Mouse (Mus musculus): Measurements from ENCODE around the gene Pde10a.

The Pde10a gene

GRCm38 (mm10) chr17:8765987-8766576, 240.9 kb downstream of the Pde10a start:
- no peak for DNase-seq

- no peak for DNase-seq
These were observed 244.0 kb downstream of the Pde10a start for GRCm38 (mm10) chr17:8769155-8769554.

GRCm38 (mm10) chr17:8773391-8773790, 248.2 kb downstream of the Pde10a start:
- no peak for DNase-seq

DNA sequence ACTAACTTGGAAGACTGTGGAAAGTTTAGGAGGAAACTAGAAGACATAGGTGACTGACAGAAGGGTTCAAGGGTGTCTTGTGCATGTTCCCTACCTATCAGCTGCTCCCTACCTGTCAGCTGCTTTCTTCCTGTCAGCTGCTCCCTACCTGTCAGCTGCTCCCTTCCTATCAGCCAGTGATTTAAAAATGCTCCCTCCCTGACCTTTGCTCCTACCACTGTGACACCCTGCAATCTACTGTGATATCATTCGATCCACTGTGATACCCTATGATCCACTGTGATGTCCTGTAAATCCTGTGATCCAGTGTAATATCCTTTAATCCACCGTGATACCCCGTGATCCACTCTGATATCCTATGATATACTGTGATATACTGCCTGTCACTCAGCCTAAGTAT, 249.1 kb downstream of the Pde10a start:
- DNase-seq, result no peak

DNA sequence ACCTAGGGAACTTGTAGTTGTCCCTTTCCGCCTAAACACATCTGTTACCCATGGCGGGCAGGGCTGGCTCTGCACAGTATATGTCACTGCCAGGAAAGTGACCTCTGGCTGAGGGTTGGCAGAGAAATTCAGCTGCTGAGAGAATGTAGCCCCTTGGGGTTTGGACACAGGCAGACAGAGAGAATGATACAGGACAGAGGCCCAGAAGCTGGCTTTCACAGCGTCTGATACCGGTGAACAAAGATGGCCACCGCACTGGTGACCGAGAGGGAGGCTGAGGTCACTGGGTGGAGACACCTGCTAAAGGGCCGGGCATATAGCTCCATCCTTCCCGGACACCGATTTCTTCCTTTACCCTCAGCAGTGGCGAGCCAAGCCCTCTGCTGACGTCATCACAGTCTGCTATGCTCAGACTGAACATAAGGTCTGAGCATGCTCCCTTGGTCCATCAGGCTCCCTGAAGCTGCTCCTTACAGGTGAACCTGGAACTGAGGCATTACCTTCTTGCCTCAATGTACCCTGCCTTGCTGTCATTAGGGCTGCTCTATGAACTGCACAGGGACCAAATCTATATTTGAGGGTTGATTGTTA, 250.5 kb downstream of the Pde10a start:
- DNase-seq, result no peak

DNA sequence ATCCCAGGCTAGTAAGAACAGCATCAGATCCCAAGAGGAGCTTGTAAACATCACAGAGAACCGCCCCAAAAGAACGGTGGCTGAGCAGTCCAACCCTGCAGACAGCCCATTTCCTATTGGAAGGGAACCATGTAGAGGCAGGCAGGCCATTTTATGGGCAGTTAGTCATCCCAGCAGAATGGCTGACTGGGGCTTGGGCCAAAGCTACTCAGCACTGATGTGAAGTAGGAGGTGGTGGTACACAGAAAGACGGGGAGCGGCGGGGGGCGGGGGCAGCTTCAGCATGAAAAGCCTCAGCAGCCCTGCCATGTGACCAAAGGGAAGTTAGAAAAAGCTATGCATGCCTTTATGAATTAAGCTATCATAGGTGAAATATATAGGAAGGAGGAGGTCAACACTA, 252.5 kb downstream of the Pde10a start:
- no peak for DNase-seq

GRCm38 (mm10) chr17:8778839-8779238, 253.7 kb downstream of the Pde10a start:
- no peak for DNase-seq

DNA sequence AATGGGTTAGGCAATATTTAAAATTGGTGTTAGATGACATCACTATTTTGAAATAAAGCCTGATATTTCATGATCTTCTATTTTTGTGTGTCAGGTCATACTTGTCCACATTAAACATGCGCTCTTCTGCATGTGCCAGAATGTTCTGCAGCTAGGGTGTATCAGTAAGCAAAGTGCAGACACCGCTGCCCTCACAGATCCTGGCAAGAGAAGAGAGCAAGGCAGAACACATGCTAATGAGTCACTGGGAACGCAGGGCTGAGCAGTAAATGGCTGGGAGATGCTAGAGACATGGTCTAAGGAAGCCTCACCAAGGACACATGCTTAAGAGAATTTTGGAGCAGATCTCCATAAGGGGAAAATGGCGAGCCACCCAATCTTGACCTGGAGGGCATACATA, 255.3 kb downstream of the Pde10a start:
- no peak for DNase-seq

DNA sequence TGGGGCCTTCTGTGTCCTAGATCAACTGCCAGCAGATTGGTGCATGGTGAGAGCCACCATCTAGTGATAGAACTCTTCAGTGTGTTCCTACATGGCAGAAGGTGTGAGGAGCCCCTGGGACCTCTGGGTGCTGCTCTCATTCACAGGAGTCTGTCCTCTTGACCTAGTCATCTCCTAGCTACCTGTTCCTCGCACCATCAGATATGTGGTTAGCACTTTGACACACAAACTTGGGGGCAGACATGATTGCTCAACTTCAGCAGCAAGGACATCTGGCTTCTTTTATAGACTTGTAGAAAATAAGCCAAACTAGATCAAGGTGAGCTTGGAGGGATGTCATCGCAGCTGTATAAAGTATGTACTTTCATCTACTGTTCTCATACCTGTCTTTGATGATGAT, 255.9 kb downstream of the Pde10a start:
- no peak for DNase-seq

GRCm38 (mm10) chr17:8781576-8781975, 256.4 kb downstream of the Pde10a start:
- DNase-seq, result no peak

DNA sequence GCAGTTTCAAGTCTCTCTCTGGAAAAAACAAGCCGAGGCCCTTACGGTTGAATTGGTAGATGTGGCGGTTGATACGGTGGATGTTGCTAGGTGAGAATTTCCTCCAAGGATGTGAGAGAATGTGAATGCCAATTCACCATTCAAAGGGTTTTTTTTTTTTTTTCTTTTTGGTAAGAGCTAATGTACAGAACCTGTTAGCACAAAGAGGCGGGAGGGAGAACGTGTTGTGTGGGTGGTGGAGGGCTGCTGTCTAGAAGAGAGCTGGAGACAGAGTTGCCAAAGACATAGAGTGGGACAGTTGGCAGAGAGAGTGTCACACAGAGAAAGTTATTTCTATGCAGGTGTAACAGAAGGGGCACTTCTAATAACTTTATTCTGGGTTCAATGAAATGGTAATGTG, 260.7 kb downstream of the Pde10a start:
- no peak for DNase-seq

GRCm38 (mm10) chr17:8786484-8786883, 261.3 kb downstream of the Pde10a start:
- DNase-seq, result no peak

GRCm38 (mm10) chr17:8787762-8788161, 262.6 kb downstream of the Pde10a start:
- no peak for DNase-seq

- no peak for DNase-seq
These were observed 266.4 kb downstream of the Pde10a start for GRCm38 (mm10) chr17:8791561-8791960.

DNA sequence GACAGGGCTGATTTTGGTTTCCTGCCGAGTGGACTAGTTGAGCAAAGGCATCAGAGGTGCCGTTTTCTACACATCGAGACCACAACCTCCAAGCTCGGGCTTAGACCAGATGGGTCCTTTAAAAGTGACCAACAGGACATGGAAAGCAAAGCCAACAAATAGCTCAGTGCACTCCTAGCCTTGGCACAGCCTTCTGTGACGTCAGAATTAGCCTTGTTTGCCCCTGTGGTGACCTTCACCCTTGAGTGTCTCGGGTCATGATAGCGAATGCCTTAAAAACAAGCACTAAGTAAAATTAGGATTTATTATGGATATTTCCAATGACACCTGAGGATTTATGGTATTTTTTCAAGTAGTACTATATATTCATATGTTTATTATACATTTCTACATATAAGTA, 267.4 kb downstream of the Pde10a start:
- DNase-seq, result no peak

DNA sequence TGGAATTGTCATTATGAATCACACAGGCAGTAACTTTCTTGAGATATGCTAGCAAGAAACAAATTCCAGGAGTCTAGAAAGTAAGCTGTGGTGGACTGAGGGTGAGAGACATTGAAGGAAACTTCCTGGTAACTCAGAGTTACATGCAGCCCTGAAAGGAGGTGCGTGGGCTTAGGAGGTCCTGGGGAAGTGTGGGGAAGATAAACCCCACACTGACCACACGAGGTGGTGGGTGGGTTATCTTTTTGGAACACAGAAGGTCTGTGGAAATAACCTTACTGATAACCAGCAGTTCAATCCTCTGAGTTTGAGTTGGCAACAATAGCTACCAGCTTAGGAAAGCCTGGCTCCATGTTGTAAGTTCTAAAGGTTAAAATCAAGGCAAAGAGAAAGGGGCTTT, 272.5 kb downstream of the Pde10a start:
- no peak for DNase-seq

DNA sequence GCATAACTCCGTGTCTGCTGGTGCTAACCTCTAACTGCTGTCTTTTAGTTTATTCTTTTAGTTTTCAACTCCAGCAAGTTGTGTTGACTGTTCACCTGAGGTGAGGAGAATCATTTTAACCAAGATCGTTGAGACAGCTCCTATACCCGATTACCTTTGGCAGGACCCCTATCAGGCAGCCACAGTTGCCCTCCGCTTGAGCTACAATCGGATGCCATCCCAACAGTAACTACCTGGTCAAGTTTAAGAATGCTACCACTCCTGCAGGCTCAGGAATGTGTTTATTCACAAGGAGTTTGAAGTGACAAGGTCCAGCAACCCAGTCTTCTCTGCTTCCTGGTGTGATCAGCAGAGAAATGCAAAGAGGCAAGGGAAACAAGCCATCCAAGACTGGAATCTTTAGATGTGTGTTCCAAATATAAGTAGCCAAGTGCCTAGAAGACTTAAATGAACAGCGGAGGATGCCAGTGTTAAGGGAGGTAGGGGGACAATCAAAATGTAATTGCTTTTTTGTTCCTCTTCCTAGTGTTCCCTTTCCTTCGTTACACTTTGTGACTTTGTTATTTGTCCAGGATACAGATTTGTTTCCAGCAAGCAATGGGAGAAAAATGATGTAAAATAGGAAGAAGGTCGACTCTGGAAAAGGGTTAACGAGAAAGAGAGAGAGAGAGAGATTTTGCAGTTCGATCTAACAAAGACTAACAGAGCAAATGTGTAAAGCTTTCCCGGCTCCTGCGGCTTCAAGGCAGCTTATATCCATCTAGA, 273.5 kb downstream of the Pde10a start:
- no peak for DNase-seq

DNA sequence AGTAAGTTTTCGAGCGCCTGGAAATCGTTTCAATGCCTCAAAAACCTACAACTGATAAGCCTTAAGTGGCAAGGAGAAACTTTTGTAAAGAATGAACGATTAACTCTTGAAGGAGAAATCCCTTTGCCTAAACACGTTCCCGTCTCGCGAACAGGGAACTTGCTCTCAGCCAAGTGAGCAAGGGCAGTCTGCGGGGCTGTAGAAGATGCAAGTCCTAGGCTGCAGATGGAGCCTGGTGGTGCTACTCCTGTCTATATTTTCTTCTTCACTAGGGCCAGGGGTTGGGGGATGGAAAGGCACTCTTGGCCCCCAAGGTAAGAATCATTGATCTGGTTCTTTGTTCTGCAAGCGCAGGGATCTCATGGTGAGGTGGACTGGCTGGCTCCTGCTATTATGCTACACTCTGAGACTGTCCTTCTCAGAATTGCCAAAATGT, 274.1 kb downstream of the Pde10a start:
- DNase-seq, result no peak

DNA sequence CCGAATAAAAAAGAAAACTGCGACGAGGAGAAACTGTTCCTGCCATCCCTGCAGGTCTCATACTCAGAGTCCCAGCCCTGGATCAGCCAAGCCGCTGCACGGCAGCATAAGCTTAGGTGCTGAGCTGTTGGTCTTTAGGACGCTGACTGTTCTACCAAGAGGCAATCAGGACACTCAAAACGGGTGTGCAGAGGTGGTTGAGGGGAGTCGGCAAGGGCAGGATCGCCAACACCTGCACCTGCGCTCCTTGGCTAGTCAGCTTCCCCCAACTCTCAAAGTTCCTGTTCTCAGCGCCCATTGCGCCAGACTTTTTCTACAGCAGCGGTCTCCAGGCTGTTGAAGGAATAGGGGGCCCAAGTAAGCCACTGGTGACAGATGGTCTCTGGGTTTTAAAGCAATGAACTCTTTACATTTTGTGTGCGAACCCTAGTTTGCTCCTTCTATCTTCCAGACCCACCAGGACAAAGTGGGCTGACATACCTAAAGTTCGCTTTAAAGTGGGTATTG, 274.8 kb downstream of the Pde10a start:
- no peak for DNase-seq

DNA sequence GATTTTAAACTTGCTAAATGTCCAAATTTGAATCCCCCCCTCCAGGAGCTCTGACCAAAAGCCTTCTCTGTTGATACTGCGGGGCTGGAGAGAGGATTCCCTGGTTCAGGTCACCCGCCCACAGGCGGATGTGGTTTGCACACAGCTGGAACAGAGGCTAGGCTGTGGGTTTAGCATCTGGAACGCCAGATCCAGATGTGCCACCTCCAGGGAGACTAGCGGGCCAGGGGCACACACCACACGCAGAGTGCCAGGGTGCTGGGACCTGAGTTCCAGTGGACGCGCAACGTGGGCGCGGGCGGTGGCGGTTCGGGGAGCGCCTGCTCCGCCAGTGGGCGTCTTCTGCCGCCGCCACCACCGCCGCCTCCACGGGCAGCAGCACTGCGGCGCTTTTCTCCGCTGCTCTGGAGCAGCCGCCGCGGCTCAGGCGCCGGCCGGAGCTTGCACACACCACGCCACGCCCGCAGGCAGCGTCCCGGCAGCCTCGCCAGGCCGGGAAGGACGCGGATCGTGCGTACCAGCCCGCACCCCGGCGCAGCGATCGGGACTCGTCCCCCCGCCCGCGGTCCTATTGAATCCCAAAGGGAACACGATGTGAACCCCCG, 275.4 kb downstream of the Pde10a start:
- peak in 1 of 2 experiments; percentile 74 for DNase-seq

- DNase-seq, result peak; percentile 56 to 76
These were observed 276.1 kb downstream of the Pde10a start for GRCm38 (mm10) chr17:8801083-8801854.

- DNase-seq, result no peak
These were observed 276.6 kb downstream of the Pde10a start for GRCm38 (mm10) chr17:8801855-8802104.
